Mouse (Mus musculus) hematopoietic stem cell, adult 5-6 weeks (primary cell): Measurements from ENCODE around the gene Acvrl1. TPM values are rescaled to one million over a fixed set of nuclear protein-coding genes. Genes with fewer than 3 reads are reported as not detected.
A peak's percentile ranks its signal among the peaks of the same experiment; 100 is the strongest.

Experiments used
- ATAC-seq, 2 experiments: fragments of 125-278 bp in 1 of 2; replicated peaks in 1 of 2; 2 replicates each; pipeline ENCODE4 v1.8.0; 2016 to 2017; ENCODE audit warnings: inconsistent platforms in 2 of 2, mild to moderate bottlenecking in 2 of 2, moderate number of reproducible peaks in 2 of 2, low read depth in 1 of 2, moderate TSS enrichment in 1 of 2; ENCODE audit not compliant: low FRiP score in 2 of 2, poor library complexity in 2 of 2, severe bottlenecking in 2 of 2, insufficient read depth in 1 of 2, low TSS enrichment in 1 of 2
- total RNA-seq: library from RNA; stranded (forward); fragments of 172-1452, 232-1000 nt; gene quantifications from 2 replicates; pipeline ENCODE4 v1.2.3, GENCODE M21; 2017

Acvrl1 gene
- total RNA-seq, 1 experiment from 2014 or later: 2.0 TPM

- no peak for ATAC-seq
Observed at GRCm38 (mm10) chr15:101132761-101133160, 4.4 kb downstream of the Acvrl1 start.

- peak; percentile 51 to 59 for ATAC-seq
Observed at GRCm38 (mm10) chr15:101133993-101134704, 5.8 kb downstream of the Acvrl1 start.

- ATAC-seq: no peak
Observed at GRCm38 (mm10) chr15:101135405-101135804, 7.1 kb downstream of the Acvrl1 start.

- no peak for ATAC-seq
Observed at GRCm38 (mm10) chr15:101137455-101137854, 9.1 kb downstream of the Acvrl1 start.

GRCm38 (mm10) chr15:101138675-101139074, 10.4 kb downstream of the Acvrl1 start:
- no peak for ATAC-seq

GRCm38 (mm10) chr15:101139885-101140284, 11.6 kb downstream of the Acvrl1 start:
- peak; percentile 37 to 42; a peak in 2 of 4 replicates for ATAC-seq

GRCm38 (mm10) chr15:101140587-101140986, 12.3 kb downstream of the Acvrl1 start:
- no peak for ATAC-seq

- peak; percentile 8 to 15; a peak in 1 of 4 replicates for ATAC-seq
Observed at GRCm38 (mm10) chr15:101141061-101141541, 12.8 kb downstream of the Acvrl1 start.

GRCm38 (mm10) chr15:101142672-101143071, 14.3 kb downstream of the Acvrl1 start:
- no peak for ATAC-seq

GRCm38 (mm10) chr15:101143494-101143893, 15.2 kb downstream of the Acvrl1 start:
- no peak for ATAC-seq

- no peak for ATAC-seq
Observed at GRCm38 (mm10) chr15:101144176-101144575, 15.9 kb downstream of the Acvrl1 start.

- ATAC-seq: no peak
Observed at GRCm38 (mm10) chr15:101144779-101145178, 16.5 kb downstream of the Acvrl1 start.

- ATAC-seq: peak; percentile 88
Observed at GRCm38 (mm10) chr15:101145424-101146099, 17.2 kb downstream of the Acvrl1 start.

- peak; percentile 8 to 30; a peak in 3 of 4 replicates for ATAC-seq
Observed at GRCm38 (mm10) chr15:101146100-101146965, 18.0 kb downstream of the Acvrl1 start.

GRCm38 (mm10) chr15:101147115-101147909, 19.0 kb downstream of the Acvrl1 start:
- peak; percentile 7 to 18; a peak in 1 of 4 replicates for ATAC-seq

- no peak for ATAC-seq
Observed at GRCm38 (mm10) chr15:101147910-101148273, 19.6 kb downstream of the Acvrl1 start.

- no peak for ATAC-seq
Observed at GRCm38 (mm10) chr15:101148604-101149003, 20.3 kb downstream of the Acvrl1 start.
